Mouse (Mus musculus): ENCODE results near the gene Bloc1s6. TPM values are rescaled to one million over a fixed set of nuclear protein-coding genes. Genes with fewer than 3 reads are reported as not detected.

Bloc1s6 gene
- polyA plus RNA-seq, 1 experiment = 40.5 TPM

DNA sequence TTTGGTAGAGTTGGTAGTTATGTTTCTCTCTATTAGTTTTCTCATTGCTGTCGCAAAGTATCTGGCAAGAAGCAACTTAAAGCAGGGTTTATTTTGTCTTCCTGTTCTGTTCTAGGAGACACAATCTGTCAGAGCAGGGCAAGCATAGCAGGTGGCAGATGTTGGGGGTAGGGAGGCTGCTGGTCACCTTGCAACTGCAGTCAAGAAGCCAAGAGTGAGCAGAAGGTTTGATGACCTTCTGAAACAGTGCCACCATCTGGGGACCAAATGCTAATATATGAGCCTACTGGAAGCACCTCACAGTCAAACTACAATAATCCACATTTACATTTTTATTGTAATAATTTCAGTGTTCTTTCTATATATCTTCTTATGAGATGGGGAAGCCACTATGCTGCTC, 21.5 kb downstream of the Bloc1s6 start:
- H3K4me3 ChIP-seq (ENCODE audit: control insufficient read depth, insufficient read depth, low read length) = no peak overlapping the region
- WGBS = 97% methylated on average over 1 of the region's 1 CpGs
- DNase-seq = no peak
- no peak overlapping the region for H3K27ac ChIP-seq (ENCODE audit: control insufficient read depth, insufficient read depth, low read length)
- TF ChIP-seq CTCF (IDR thresholded peaks at IDR 0.05; ENCODE audit: borderline replicate concordance, control insufficient read depth, extremely low read depth, insufficient read depth, low read length, poor library complexity) = no peak
- TF ChIP-seq POLR2A (IDR thresholded peaks at IDR 0.05; ENCODE audit: control insufficient read depth, extremely low read depth, insufficient read depth, low read length, poor library complexity) = no peak
- H3K4me1 ChIP-seq (replicated peaks; ENCODE audit: control insufficient read depth, insufficient read depth, low read length) = peaks cover 2% of the 10 kb centered on the region
- H3K36me3 ChIP-seq (ENCODE audit: control insufficient read depth, insufficient read depth, low read length) = no peaks in the 10 kb centered on the region
- no peaks in the 10 kb centered on the region for H3K27me3 ChIP-seq (ENCODE audit: control insufficient read depth, insufficient read depth, low read length)

DNA sequence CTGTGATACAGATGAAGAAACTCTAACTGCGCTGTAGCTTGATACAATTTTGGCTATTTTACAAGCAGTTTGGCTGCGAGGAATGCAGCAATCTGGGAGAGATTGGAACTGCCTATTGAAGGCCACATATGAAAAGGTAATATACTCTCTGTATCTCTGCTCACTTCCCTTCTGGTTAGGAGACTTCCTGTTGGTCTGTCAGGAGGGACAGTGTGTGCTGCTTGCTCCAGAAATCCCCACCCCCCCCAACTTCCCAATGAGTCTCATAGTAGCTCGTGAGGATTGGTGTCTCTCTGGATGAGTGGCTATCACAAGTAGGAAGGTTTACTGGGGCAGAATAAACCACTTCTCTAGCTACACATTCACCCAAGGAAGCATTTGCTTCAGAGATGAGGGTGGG, 24.7 kb downstream of the Bloc1s6 start:
- no peak for TF ChIP-seq CTCF (IDR thresholded peaks at IDR 0.05; ENCODE audit: borderline replicate concordance, control insufficient read depth, extremely low read depth, insufficient read depth, low read length, poor library complexity)
- no peak for TF ChIP-seq POLR2A (IDR thresholded peaks at IDR 0.05; ENCODE audit: control insufficient read depth, extremely low read depth, insufficient read depth, low read length, poor library complexity)
- H3K36me3 ChIP-seq (ENCODE audit: control insufficient read depth, insufficient read depth, low read length) = no peaks in the 10 kb centered on the region
- H3K27ac ChIP-seq (ENCODE audit: control insufficient read depth, insufficient read depth, low read length) = no peak overlapping the region
- H3K4me3 ChIP-seq (ENCODE audit: control insufficient read depth, insufficient read depth, low read length) = no peak overlapping the region
- DNase-seq = no peak
- H3K27me3 ChIP-seq (ENCODE audit: control insufficient read depth, insufficient read depth, low read length) = no peaks in the 10 kb centered on the region
- H3K4me1 ChIP-seq (replicated peaks; ENCODE audit: control insufficient read depth, insufficient read depth, low read length) = peaks cover 9% of the 10 kb centered on the region
- 48% methylated on average over 3 of the region's 3 CpGs for WGBS

DNA sequence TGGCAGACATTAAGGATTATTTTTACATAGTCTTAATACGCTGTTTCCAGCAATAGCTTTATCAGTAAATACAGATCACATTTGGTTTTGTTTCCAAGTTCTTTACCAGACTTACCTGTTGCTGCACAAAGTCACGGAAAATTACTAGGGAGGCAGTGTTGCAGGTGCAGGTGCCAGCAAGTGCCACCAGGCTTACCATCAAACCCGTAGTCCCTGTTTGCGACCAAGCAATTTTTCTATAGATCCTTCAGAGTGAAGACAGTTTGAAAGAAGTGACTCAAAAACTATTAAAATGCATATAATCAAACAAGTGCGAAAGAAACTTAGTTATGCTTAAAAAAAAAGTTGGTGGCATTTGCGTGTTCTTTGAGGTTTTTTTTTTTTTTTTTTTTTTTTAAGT, 26.2 kb downstream of the Bloc1s6 start:
- peaks cover 9% of the 10 kb centered on the region for H3K4me1 ChIP-seq (replicated peaks; ENCODE audit: control insufficient read depth, insufficient read depth, low read length)
- no peaks in the 10 kb centered on the region for H3K27me3 ChIP-seq (ENCODE audit: control insufficient read depth, insufficient read depth, low read length)
- no peak overlapping the region for H3K4me3 ChIP-seq (ENCODE audit: control insufficient read depth, insufficient read depth, low read length)
- 24% methylated on average over 6 of the region's 6 CpGs for WGBS
- peak; percentile 16 for DNase-seq
- H3K27ac ChIP-seq (ENCODE audit: control insufficient read depth, insufficient read depth, low read length) = no peak overlapping the region
- H3K36me3 ChIP-seq (ENCODE audit: control insufficient read depth, insufficient read depth, low read length) = no peaks in the 10 kb centered on the region
- no peak for TF ChIP-seq CTCF (IDR thresholded peaks at IDR 0.05; ENCODE audit: borderline replicate concordance, control insufficient read depth, extremely low read depth, insufficient read depth, low read length, poor library complexity)

DNA sequence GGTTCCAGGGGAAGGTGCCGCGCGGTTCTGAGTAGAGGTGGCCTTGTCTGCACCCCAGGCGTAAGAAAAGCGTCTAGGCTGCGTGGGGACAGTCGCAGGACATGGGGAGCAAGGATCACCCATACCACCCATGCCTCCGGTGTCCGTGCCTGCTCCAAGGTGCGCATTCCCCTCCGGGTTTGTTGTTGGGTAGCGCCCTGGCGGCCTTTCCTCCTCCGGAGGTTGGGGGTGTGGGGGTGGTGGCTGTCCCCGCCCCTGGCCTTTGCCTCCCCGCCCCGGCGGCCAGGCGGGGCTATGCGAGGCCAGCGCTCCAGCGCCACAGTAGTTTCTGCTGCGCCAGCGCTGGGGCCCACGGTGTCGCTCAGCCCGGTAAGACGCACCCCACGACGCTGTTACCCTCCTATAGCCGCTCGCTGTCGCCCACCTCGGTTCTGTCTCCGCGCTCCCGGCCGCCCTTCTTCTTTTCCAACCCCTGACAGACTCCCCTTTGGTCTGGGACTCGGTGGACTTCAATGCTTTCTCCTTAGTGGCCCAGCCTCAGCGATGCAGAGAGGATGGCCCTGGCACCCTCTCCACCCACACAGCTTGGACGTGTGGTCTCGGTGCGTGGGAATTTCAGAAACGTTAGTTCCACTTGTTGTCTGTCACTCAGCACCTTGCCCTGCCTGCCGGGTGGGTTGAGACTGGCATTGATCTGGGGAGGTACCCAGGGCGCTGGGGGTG, 26.9 kb downstream of the Bloc1s6 start, which contains the start of gene Sqor:
Gene Sqor (plus strand): TSS at position 167 of the 723 bp plus-strand sequence.
- Histone ChIP-seq H3K27ac (ENCODE audit: control insufficient read depth, insufficient read depth, low read length) (peak within 1 kb of the TSS; percentile 47; the same call in 1 of the 2 replicates), H3K4me1 (replicated peaks; ENCODE audit: control insufficient read depth, insufficient read depth, low read length) (peaks cover 9% of the 10 kb centered on the region), H3K4me3 (ENCODE audit: control insufficient read depth, insufficient read depth, low read length) (peak within 1 kb of the TSS; percentile 80), H3K27me3 (ENCODE audit: control insufficient read depth, insufficient read depth, low read length) (no peaks in the 10 kb centered on the region), H3K36me3 (ENCODE audit: control insufficient read depth, insufficient read depth, low read length) (no peaks in the 10 kb centered on the region)
- DNase-seq = peak; percentile 64
- TF ChIP-seq POLR2A (IDR thresholded peaks at IDR 0.05; ENCODE audit: control insufficient read depth, extremely low read depth, insufficient read depth, low read length, poor library complexity) (peak; percentile 57; the same call in 1 of the 2 replicates), CTCF (IDR thresholded peaks at IDR 0.05; ENCODE audit: borderline replicate concordance, control insufficient read depth, extremely low read depth, insufficient read depth, low read length, poor library complexity) (no peak)
- WGBS = 4% methylated on average over 46 of the region's 46 CpGs

DNA sequence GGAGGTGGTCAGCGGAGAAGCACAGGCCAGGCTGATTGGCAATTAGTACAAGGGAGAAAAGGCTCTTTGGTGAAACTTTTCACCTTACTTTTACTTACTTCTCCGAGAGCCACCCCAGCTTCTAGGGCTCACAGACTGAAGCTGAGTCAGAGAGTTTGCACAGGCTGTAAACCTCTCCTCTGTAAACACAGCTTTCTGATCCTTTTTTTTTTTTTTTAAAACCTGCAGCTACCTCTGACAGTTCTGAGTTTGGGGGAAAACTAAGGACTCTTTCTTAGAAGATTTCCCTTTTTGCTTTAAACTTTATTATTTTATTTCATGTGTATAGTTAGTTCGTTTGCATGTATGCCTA, 27.5 kb downstream of the Bloc1s6 start:
- peak overlapping the region; percentile 80 for H3K4me3 ChIP-seq (ENCODE audit: control insufficient read depth, insufficient read depth, low read length)
- WGBS = 67% methylated on average over 3 of the region's 3 CpGs
- H3K4me1 ChIP-seq (replicated peaks; ENCODE audit: control insufficient read depth, insufficient read depth, low read length) = peaks cover 9% of the 10 kb centered on the region
- H3K27ac ChIP-seq (ENCODE audit: control insufficient read depth, insufficient read depth, low read length) = no peak overlapping the region
- H3K36me3 ChIP-seq (ENCODE audit: control insufficient read depth, insufficient read depth, low read length) = no peaks in the 10 kb centered on the region
- no peak for DNase-seq
- H3K27me3 ChIP-seq (ENCODE audit: control insufficient read depth, insufficient read depth, low read length) = no peaks in the 10 kb centered on the region
- no peak for TF ChIP-seq POLR2A (IDR thresholded peaks at IDR 0.05; ENCODE audit: control insufficient read depth, extremely low read depth, insufficient read depth, low read length, poor library complexity)
- no peak for TF ChIP-seq CTCF (IDR thresholded peaks at IDR 0.05; ENCODE audit: borderline replicate concordance, control insufficient read depth, extremely low read depth, insufficient read depth, low read length, poor library complexity)

DNA sequence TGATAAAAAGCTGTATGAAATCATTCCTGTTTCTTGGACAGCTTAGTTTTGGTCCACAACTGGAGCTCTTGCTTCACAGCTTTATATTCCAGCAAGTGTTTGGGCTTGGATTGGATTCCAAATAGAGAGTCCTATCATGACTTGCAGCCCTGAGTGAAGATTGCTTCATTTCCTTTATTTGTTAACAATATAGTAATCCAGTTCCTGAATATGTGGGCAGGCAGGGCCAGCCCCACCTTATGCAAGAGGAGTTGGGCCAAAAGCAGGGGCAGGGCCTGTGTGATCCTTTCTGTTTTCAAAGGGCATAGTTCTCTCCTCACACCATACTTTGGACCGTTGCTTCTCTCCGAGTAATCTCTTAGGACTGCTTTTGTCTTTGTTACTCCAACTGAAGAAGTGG, 32.7 kb downstream of the Bloc1s6 start:
- H3K36me3 ChIP-seq (ENCODE audit: control insufficient read depth, insufficient read depth, low read length) = no peaks in the 10 kb centered on the region
- TF ChIP-seq CTCF (IDR thresholded peaks at IDR 0.05; ENCODE audit: borderline replicate concordance, control insufficient read depth, extremely low read depth, insufficient read depth, low read length, poor library complexity) = no peak
- no peak for TF ChIP-seq POLR2A (IDR thresholded peaks at IDR 0.05; ENCODE audit: control insufficient read depth, extremely low read depth, insufficient read depth, low read length, poor library complexity)
- H3K27me3 ChIP-seq (ENCODE audit: control insufficient read depth, insufficient read depth, low read length) = no peaks in the 10 kb centered on the region
- H3K27ac ChIP-seq (ENCODE audit: control insufficient read depth, insufficient read depth, low read length) = no peak overlapping the region
- DNase-seq = no peak
- no peak overlapping the region for H3K4me3 ChIP-seq (ENCODE audit: control insufficient read depth, insufficient read depth, low read length)
- 85% methylated on average over 2 of the region's 2 CpGs for WGBS
- H3K4me1 ChIP-seq (replicated peaks; ENCODE audit: control insufficient read depth, insufficient read depth, low read length) = no peaks in the 10 kb centered on the region

DNA sequence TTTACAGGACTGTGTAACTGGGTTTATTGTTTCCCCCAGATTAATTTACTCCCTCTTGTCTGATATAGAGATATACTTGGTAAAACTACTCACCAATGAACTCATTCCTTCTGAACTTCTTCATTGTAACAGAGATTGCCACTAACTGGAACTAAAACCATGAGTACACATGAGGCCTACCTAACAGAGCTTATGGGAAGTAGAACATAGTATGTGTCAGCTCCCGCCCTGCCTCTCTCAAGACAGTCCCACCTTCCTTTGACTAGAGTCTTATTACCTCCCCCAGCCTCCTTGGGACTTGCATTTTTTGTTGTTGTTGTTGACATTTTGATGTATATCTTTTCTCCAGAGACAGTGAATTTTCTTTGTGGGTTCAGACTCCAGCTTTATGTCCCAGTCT, 34.6 kb downstream of the Bloc1s6 start:
- H3K27me3 ChIP-seq (ENCODE audit: control insufficient read depth, insufficient read depth, low read length) = no peaks in the 10 kb centered on the region
- no peak overlapping the region for H3K27ac ChIP-seq (ENCODE audit: control insufficient read depth, insufficient read depth, low read length)
- H3K4me3 ChIP-seq (ENCODE audit: control insufficient read depth, insufficient read depth, low read length) = no peak overlapping the region
- WGBS = 100% methylated on average over 1 of the region's 1 CpGs
- TF ChIP-seq POLR2A (IDR thresholded peaks at IDR 0.05; ENCODE audit: control insufficient read depth, extremely low read depth, insufficient read depth, low read length, poor library complexity) (no peak), CTCF (IDR thresholded peaks at IDR 0.05; ENCODE audit: borderline replicate concordance, control insufficient read depth, extremely low read depth, insufficient read depth, low read length, poor library complexity) (no peak)
- no peaks in the 10 kb centered on the region for H3K4me1 ChIP-seq (replicated peaks; ENCODE audit: control insufficient read depth, insufficient read depth, low read length)
- H3K36me3 ChIP-seq (ENCODE audit: control insufficient read depth, insufficient read depth, low read length) = no peaks in the 10 kb centered on the region
- DNase-seq = no peak

Measured in thymus, adult 2 months (tissue).